Mouse (Mus musculus): ENCODE results near the gene Hist1h4i.

The Hist1h4i gene

DNA sequence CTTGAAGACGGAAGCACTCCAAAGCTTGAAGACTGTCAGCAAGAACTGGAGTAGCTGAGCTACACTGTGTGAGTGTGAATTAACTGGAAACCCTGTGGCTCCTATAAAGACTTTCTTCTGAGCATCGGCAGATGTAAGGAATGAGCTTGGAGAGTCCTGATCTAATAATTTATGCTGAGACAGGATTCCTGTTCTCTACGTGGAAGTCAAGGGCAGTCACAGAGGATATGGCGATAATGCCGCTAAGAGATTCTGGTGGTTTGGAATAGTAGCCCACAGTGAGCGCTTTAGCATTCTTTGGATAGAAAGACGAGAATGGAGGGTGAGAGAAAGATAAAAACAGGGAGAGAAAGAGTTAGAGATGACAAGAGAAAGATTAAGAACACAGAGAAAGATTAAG lies 33.3 kb downstream of the Hist1h4i start:
- no peak for DNase-seq

DNA sequence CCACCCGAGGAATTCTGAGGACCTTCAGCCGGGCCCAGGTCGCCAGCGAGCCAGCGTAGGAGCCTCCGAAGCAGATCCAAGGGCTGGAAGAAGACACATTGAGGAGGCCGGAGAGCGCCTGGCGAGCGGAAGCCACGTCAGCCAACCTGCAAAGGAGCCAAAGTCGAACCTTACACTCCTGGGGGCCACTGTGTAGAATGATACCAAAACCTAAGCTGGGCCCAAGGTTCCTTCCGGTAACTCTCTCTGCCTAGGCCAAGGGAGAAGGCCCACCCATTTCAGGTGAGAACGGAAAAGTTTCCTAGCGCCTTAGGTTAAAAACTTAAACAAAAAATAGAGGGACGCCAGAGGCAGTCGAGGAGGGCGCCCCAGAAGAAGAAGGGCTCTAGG lies 34.0 kb downstream of the Hist1h4i start:
- no peak for DNase-seq

GRCm38 (mm10) chr13:22006334-22007120 lies 34.6 kb downstream of the Hist1h4i start:
- DNase-seq: peak in 1 of 2 experiments; percentile 26

GRCm38 (mm10) chr13:22005605-22006333 lies 35.4 kb downstream of the Hist1h4i start:
- peak; percentile 32 to 33 for DNase-seq

DNA sequence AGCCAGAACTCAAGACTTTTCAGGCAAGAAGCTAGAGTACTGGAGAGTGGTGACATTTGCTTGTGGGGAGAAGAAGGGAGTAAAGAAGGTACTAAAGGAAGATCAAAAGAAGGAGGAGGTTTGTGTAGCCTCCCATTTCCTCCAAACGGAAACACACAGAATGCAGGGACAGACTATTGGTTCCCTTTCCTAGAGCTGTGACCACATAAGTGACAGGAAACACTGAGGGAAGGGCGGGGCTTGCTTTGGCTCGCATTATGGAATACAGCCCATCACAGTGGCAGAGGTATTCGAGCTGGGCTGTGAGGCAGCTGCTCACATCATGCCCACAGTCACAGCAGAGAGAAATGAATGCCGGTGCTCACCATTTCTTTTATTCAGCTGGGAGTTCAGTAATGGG lies 39.3 kb downstream of the Hist1h4i start:
- DNase-seq: no peak

GRCm38 (mm10) chr13:22001346-22001745 lies 39.8 kb downstream of the Hist1h4i start:
- DNase-seq: no peak

- no peak for DNase-seq
These were observed 42.0 kb downstream of the Hist1h4i start for GRCm38 (mm10) chr13:21999147-21999546.

DNA sequence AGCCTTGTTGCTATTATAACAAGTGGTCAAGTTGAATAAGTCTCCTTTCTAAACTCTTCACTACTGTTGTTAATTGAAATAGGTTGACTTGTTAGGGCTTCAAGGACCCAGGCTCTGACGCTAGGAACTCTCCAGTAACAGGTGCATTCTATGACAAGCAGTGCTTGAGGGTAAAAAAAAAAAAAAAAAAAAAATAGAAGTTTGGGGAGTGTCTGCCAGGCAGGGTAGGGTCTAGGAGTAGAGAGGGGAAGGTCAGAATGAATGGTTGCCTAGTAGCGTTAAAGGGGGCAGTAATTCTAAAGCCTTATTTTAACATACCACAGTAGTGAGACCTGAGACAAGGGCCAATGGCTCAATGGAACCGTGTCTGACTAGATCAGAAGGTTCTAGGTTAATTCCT lies 42.8 kb downstream of the Hist1h4i start:
- no peak for DNase-seq

GRCm38 (mm10) chr13:21997821-21998220 lies 43.3 kb downstream of the Hist1h4i start:
- no peak for DNase-seq

DNA sequence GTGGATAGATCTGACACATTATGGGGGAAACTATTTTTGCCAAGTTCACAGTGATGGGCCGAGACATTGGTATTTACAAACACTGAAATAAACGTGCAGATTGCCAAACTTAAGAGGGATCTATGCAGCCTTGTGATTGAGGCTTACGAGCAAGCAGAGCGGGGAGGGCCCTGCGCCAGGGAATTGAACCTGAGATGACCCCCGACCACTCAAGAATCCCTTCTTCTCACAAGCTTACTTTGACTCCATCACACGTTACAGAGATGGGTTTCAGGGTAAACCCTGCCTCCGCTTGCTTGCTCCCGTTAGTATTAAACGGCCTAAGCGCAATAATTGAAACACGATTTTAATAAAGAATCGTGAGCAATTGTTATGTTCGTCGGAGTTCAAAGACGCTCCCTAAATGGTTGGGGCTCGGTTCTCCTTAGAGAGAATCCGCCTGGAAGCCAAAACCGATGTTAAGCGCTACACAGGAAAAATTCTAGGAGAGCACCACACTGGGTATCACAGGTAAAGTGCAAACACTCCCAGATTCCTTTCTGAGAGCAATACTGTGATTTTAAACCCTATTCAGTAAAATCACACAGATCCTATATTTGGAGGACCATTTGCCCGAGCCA lies 43.9 kb downstream of the Hist1h4i start:
- DNase-seq: peak in 1 of 2 experiments; percentile 27

DNA sequence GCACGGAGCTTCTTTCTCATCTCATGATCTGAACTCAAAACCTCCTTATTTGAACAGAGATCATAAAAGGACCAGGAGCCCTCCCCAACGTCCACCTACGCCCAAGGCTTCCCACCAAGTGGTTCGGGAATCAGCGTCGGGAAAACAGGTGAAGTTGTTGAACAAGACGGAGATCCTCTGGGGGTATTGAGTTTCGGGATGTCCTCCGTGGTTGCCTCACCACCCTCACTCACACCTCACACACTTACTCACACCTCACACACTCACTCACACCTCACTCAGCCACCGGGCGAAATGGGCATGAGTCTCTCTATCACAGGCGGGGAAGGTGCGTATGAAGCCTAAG lies 44.3 kb downstream of the Hist1h4i start:
- peak; percentile 13 to 33 for DNase-seq

DNA sequence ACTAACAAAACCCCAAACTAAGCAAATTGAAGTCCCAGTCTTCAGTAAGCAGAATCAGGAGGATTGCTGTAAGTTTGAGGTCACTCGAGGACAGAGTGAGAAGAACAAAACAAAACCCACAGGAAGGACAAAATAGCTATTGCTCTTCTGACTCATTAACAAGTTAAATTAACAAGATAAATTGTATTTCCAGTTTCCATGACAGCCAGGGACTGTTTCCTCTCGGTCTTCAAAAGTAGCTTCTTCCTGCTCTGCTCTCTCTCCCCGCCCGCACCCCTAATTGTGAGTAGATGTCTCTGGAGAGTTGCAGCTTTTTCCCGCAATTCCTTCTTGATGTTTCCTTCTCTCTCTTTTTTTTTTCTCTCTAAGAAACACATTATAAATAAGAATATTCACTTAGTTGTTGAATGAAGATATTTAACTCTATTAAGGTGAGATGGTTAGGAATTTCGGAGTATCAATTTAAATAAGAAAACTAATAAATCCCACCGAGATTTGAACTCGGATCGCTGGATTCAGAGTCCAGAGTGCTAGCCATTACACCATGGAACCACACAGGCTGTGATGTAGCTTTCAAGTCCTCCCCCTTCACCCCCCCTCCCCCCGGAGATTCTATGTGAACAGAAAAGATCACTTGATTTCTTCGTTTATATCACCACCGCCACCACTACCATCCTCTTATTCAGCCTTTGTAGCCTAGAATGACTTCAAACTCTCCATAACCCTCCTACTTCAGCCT lies 44.9 kb downstream of the Hist1h4i start:
- DNase-seq: peak; percentile 28 to 50

GRCm38 (mm10) chr13:21995331-21995914 lies 45.7 kb downstream of the Hist1h4i start:
- peak; percentile 28 to 36 for DNase-seq

- no peak for DNase-seq
These were observed 46.3 kb downstream of the Hist1h4i start for GRCm38 (mm10) chr13:21994896-21995295.

- DNase-seq: peak; percentile 49 to 56
These were observed 47.0 kb downstream of the Hist1h4i start for GRCm38 (mm10) chr13:21993957-21994738.

GRCm38 (mm10) chr13:21992550-21992949 lies 48.6 kb downstream of the Hist1h4i start:
- no peak for DNase-seq
